Mouse (Mus musculus) kidney, embryonic 16.5 days (tissue): ENCODE results near the gene Gm17662. TPM values are rescaled to one million over a fixed set of nuclear protein-coding genes. Genes with fewer than 3 reads are reported as not detected.

Experiments used
- ATAC-seq: fragments of 200-750 bp; cut with Nextera tagmentation; 2 replicates; pipeline ENCODE4 v1.8.0; 2017; ENCODE audit warnings: moderate TSS enrichment; ENCODE audit not compliant: low FRiP score, low TSS enrichment
- H3K27ac ChIP-seq: fragments of 300-500 bp; sonication (generic); 2 replicates; pipeline ENCODE4 v1.5.1; 2014; ENCODE audit warnings: low read length
- H3K27me3 ChIP-seq: fragments of 300-500 bp; sonication (generic); 2 replicates; pipeline ENCODE4 v1.6.1; 2014; ENCODE audit warnings: low read length, control low read depth, mixed read lengths; ENCODE audit not compliant: insufficient read depth
- H3K36me3 ChIP-seq: fragments of 300-500 bp; sonication (generic); 2 replicates; pipeline ENCODE4 v1.6.1; 2014; ENCODE audit warnings: low read length, control low read depth, mixed read lengths; ENCODE audit not compliant: insufficient read depth
- H3K4me1 ChIP-seq: fragments of 300-500 bp; sonication (generic); 2 replicates; pipeline ENCODE4 v1.6.1; 2014; ENCODE audit warnings: low read length, control low read depth, mixed read lengths; ENCODE audit not compliant: insufficient read depth
- H3K4me2 ChIP-seq: fragments of 300-500 bp; sonication (generic); replicated peaks from 2 replicates; pipeline ENCODE4 v1.6.1; 2014; ENCODE audit warnings: low read depth, low read length
- H3K4me3 ChIP-seq: fragments of 300-500 bp; sonication (generic); 2 replicates; pipeline ENCODE4 v1.5.1; 2014; ENCODE audit warnings: mild to moderate bottlenecking, low read length
- H3K9ac ChIP-seq: fragments of 300-500 bp; sonication (generic); replicated peaks from 2 replicates; pipeline ENCODE4 v1.6.1; 2014; ENCODE audit warnings: low read length
- H3K9me3 ChIP-seq: fragments of 300-500 bp; sonication (generic); 2 replicates; pipeline ENCODE4 v1.6.1; 2016; ENCODE audit warnings: low read length, control low read depth
- WGBS: fragments of 180-500 bp; shearing (Covaris S2); extraction: QIAGEN DNeasy Blood & Tissue Kit; methylation state at CpG from one replicate; pipeline ENCODE4 v1.1.7; 2014; 5-methylcytosine and 5-hydroxymethylcytosine counted together
- polyA plus RNA-seq: library from polyadenylated mRNA; unstranded; fragments of >200 nt; fragmentation: Nextera tagmentation; extraction: Ambion mirVana; gene quantifications from 2 replicates; pipeline ENCODE4 v1.2.1, GENCODE M21; 2015

Gene Gm17662
- polyA plus RNA-seq, 1 experiment from 2014 or later: not detected

DNA sequence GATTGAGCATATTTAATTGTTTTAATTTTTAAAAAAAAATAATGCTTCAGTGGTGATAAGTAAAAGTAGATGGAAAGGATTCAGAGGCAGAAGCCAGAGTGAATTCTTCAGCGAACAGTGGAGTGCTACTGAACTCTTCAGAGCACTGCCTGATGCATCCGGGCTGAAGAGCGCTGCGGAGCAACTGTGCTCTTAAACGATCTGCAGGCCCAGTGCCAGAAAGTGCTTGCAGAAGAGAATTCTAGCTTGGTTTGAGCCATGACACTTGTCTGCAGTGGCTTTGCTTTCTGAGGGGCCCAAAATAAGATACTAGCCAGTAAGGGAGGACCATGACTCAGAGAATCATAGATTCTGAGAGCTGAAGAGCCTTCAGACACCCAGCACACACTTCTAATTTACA is 28.2 kb upstream of the Gm17662 start:
- Histone ChIP-seq H3K9me3 (no peaks in the 10 kb centered on the region), H3K4me3 (no peak overlapping the region), H3K36me3 (no peaks in the 10 kb centered on the region), H3K9ac (no peak overlapping the region), H3K4me2 (no peak overlapping the region), H3K27me3 (no peaks in the 10 kb centered on the region; the same call in 1 of the 2 replicates), H3K4me1 (no peaks in the 10 kb centered on the region), H3K27ac (no peak overlapping the region)
- WGBS: 73% methylated on average over 5 of the region's 5 CpGs
- no peak for ATAC-seq

DNA sequence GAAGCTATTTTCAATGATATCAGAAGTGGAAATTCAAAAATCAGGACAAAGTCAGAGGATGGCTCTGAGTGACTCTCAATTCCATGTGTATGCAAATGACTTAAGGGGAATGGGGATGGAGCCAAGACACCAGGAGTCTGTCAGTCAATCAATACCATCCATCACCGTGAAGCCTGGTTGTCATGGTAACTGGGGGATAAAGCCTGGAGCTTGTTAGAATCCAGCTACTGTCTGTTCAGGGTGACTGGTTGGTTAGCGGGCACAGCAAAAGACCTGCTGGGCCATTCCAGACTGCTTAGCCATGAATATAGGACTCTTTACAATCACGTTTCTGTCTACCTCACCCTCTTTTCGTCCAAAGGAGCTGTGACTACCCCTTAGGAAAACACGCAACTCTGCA is 22.0 kb upstream of the Gm17662 start:
- H3K4me1 ChIP-seq: no peaks in the 10 kb centered on the region
- no peak for ATAC-seq
- H3K4me2 ChIP-seq: no peak overlapping the region
- no peaks in the 10 kb centered on the region for H3K36me3 ChIP-seq
- WGBS: 61% methylated on average over 5 of the region's 5 CpGs
- no peak overlapping the region for H3K27ac ChIP-seq
- no peak overlapping the region for H3K4me3 ChIP-seq
- no peak overlapping the region for H3K9ac ChIP-seq
- H3K9me3 ChIP-seq: no peaks in the 10 kb centered on the region
- H3K27me3 ChIP-seq: no peaks in the 10 kb centered on the region

DNA sequence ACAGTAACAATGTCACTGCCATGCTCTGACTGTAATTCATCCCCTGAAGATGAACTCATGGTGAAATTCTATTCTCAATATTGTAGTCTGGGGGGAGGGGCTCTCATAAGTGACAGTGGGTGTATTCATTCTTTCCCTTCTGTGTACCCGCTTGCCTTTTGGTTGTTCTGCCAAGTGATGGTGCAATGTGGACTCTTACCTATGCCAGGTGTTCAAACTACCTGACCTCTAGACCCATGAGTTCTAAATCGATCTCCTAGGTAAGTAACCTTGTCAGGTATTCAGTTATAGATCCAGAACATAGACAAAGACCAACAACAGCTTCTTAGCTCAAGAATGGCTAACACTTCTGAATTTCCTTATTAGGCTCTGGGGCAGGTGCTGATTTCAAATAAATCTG is 18.8 kb upstream of the Gm17662 start:
- no peaks in the 10 kb centered on the region for H3K27me3 ChIP-seq
- H3K4me2 ChIP-seq: no peak overlapping the region
- no peak for ATAC-seq
- H3K27ac ChIP-seq: no peak overlapping the region
- no peaks in the 10 kb centered on the region for H3K4me1 ChIP-seq
- no peak overlapping the region for H3K4me3 ChIP-seq
- WGBS: 91% methylated on average over 2 of the region's 2 CpGs
- H3K9me3 ChIP-seq: no peaks in the 10 kb centered on the region
- H3K36me3 ChIP-seq: no peaks in the 10 kb centered on the region
- no peak overlapping the region for H3K9ac ChIP-seq

DNA sequence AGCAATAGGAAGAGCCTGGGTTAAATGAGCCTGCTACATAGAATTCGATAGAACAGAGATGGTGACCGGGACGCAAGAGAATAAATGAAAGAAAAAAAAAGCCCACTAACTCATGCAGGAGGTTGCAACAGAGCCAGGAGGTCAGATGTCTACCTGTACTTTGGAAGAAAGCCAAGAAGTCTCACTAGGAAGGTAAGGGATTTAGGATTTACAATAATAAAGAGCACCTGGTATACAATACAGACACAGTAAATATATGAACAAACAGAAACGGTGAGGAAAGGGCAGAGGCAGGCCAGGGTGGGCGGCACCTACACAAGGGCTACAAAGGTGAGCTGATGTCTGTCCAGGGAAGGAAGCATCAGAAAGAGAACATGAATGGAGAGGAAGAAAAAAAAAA is 14.9 kb upstream of the Gm17662 start:
- Histone ChIP-seq H3K4me1 (no peaks in the 10 kb centered on the region), H3K27ac (no peak overlapping the region), H3K9me3 (no peaks in the 10 kb centered on the region), H3K9ac (no peak overlapping the region), H3K4me2 (no peak overlapping the region), H3K36me3 (no peaks in the 10 kb centered on the region), H3K27me3 (no peaks in the 10 kb centered on the region), H3K4me3 (no peak overlapping the region)
- ATAC-seq: no peak
- 83% methylated on average over 5 of the region's 5 CpGs for WGBS

DNA sequence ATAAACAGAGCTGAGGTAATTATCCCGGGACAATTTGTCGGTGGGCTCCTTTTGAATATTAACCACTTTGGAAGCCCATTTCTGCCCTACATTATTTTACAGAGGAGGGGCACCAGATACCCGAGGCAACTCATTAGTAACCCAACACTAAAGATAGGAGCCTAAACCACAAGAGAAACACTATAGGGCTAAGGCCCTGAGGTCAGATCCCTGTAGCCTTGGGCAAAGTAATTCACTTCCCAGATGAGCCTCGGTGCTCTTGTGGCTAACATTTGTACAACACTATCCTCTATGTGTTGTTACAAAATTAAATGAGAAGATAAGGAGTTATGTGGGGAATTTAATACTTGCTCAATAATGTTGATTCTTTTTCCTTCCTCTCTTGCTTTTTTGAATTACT is 13.6 kb upstream of the Gm17662 start:
- no peaks in the 10 kb centered on the region for H3K9me3 ChIP-seq
- no peak overlapping the region for H3K27ac ChIP-seq
- no peaks in the 10 kb centered on the region for H3K27me3 ChIP-seq
- WGBS: 53% methylated on average over 4 of the region's 4 CpGs
- no peaks in the 10 kb centered on the region for H3K4me1 ChIP-seq
- no peak overlapping the region for H3K4me3 ChIP-seq
- H3K36me3 ChIP-seq: no peaks in the 10 kb centered on the region
- H3K9ac ChIP-seq: no peak overlapping the region
- ATAC-seq: no peak
- no peak overlapping the region for H3K4me2 ChIP-seq

DNA sequence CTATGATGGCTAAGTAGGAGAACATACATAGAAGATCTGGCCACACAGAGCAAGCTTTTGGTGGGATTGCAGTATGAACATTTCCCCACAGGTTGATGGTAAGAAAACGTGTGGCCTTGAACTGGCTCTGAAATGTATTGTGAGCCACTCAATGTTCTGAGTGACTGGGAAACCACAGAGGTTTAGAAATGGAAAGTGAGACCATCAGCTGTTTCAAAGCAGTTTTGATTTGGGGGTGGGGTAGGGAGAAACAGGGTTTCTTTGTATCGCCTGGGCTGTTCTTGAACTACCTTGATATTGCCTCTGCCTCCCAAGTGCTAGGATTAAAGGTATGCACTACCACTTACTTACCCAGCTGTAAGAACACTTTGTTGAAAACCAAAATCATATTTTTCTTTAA is 1.9 kb upstream of the Gm17662 start:
- Histone ChIP-seq H3K36me3 (no peaks in the 10 kb centered on the region), H3K27me3 (peaks cover 2% of the 10 kb centered on the region; the same call in 1 of the 2 replicates), H3K9ac (no peak overlapping the region), H3K4me2 (no peak overlapping the region), H3K9me3 (no peaks in the 10 kb centered on the region), H3K4me1 (no peaks in the 10 kb centered on the region), H3K4me3 (no peak overlapping the region), H3K27ac (no peak overlapping the region)
- ATAC-seq: no peak
- WGBS: 83% methylated on average over 2 of the region's 2 CpGs

DNA sequence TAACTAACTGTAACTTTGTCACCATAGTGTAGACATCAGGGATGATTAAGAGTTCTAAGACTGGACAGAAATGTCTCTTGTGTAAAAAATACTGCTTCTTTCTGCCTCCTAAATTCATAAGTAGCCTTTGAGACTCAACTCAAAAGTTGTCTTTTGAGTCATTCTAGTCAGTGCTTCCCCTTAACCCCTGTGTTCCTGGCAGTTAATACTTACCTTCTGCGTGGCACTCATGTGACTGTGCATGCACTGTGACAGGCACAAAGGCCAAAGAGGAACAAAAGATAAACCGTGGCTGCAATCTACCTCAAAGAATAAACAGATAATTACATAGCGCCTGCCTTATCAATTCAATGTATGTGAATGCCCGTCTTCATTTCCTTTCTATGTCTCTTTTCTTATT is 694 bp downstream of the Gm17662 start:
- Histone ChIP-seq H3K36me3 (no peaks in the 10 kb centered on the region), H3K27me3 (peaks cover 2% of the 10 kb centered on the region; the same call in 1 of the 2 replicates), H3K4me2 (no peak overlapping the region), H3K4me1 (no peaks in the 10 kb centered on the region), H3K9me3 (no peaks in the 10 kb centered on the region), H3K9ac (no peak overlapping the region), H3K4me3 (no peak overlapping the region), H3K27ac (no peak overlapping the region)
- ATAC-seq: no peak
- WGBS: 81% methylated on average over 4 of the region's 4 CpGs

DNA sequence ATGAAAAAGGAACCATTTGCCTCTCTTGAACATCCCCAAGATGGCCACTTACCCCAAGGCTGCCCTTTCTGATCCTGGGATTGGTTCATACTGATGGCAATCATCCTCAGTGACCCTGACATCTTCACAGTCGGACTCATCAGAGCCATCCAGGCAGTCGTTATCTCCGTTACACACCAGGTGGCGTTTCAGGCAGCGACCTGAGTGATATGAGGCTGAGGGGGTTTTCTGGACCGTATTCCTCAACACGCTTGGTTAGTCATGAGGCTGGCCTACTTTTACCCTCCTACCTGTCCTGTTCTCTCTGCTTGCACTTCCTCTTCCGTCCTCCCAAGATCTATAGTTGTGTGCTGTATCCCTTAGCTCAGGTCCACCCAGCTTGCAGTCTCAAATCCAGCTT is 4.1 kb downstream of the Gm17662 start:
- H3K9me3 ChIP-seq: no peaks in the 10 kb centered on the region
- peaks cover 2% of the 10 kb centered on the region; the same call in 1 of the 2 replicates for H3K27me3 ChIP-seq
- no peaks in the 10 kb centered on the region for H3K4me1 ChIP-seq
- no peak for ATAC-seq
- WGBS: 63% methylated on average over 8 of the region's 8 CpGs
- no peak overlapping the region for H3K4me3 ChIP-seq
- H3K9ac ChIP-seq: no peak overlapping the region
- no peak overlapping the region for H3K4me2 ChIP-seq
- no peaks in the 10 kb centered on the region for H3K36me3 ChIP-seq
- no peak overlapping the region for H3K27ac ChIP-seq

DNA sequence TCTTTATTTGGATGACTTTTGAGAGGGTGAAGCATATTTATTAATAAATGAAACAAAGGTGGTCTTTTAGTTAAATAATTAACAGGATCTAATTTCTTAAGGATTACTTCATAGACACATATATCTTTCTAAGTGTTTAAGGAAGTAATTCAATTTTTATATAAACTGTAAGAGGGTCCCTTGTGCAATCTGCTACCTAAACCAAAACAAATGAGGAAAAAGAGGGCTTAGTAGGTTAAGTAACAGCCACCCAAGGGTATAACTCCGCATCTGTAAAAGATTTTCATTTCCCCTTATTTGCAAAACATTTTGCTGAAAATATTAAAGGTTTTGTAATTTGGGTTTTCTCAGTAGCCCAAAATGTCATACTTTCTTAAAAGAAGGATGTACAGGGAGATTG is 7.3 kb downstream of the Gm17662 start:
- 93% methylated on average over 1 of the region's 1 CpGs for WGBS

DNA sequence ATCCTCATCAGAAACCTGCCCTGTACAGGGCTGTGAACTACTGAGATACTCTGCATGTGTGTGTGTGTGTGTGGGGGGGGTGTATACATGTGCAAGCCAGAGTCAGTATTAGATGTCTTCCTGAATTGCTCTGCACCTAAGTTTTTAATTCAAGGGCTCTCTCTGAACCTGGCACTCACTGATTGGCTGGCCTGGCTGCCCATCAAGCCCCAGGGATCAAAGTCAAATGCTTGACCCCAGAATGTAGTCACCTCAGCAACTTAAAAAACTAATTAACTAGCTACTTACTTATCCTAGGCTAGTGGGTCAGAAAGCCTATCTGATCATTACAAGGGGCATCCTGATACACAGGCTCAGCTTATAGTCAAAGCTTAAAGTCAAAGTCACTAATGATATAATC is 12.5 kb downstream of the Gm17662 start:
- Histone ChIP-seq H3K9me3 (no peaks in the 10 kb centered on the region), H3K4me1 (no peaks in the 10 kb centered on the region), H3K9ac (no peak overlapping the region), H3K4me3 (no peak overlapping the region), H3K27me3 (no peaks in the 10 kb centered on the region), H3K36me3 (no peaks in the 10 kb centered on the region), H3K4me2 (no peak overlapping the region), H3K27ac (no peak overlapping the region)
- ATAC-seq: no peak

More for the DNA sequence above, 7.3 kb downstream of the Gm17662 start:
- H3K36me3 ChIP-seq: no peaks in the 10 kb centered on the region
- no peaks in the 10 kb centered on the region for H3K4me1 ChIP-seq
- no peak overlapping the region for H3K4me3 ChIP-seq
- no peaks in the 10 kb centered on the region for H3K27me3 ChIP-seq
- no peaks in the 10 kb centered on the region for H3K9me3 ChIP-seq
- H3K4me2 ChIP-seq: no peak overlapping the region
- H3K9ac ChIP-seq: no peak overlapping the region
- no peak overlapping the region for H3K27ac ChIP-seq
- no peak for ATAC-seq

DNA sequence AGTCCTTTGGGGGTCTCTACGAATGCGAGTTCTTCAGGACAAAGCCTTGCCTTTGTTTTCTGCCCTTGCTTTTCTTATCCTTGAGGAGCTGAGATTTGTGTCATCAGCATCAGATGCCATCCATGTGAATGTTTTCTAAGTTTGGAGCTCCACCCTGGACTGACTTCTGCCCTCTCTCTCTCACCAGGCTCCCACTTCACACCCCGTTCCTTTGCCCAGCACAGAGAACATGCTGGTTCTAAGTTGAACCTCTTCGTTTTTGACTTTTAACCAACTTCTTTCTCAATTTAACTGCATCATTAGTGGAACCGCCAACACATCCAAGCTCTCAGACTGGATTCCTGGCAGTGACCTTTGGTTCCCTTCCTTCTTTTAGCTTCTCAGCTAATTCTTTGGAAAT is 13.1 kb downstream of the Gm17662 start:
- Histone ChIP-seq H3K9me3 (no peaks in the 10 kb centered on the region), H3K4me3 (no peak overlapping the region), H3K4me2 (no peak overlapping the region), H3K9ac (no peak overlapping the region), H3K4me1 (no peaks in the 10 kb centered on the region), H3K27me3 (no peaks in the 10 kb centered on the region), H3K36me3 (no peaks in the 10 kb centered on the region), H3K27ac (no peak overlapping the region)
- no peak for ATAC-seq
- WGBS: 86% methylated on average over 5 of the region's 5 CpGs
